Mouse (Mus musculus) hematopoietic stem cell, adult 5-6 weeks (primary cell): ENCODE data around the gene Rhox4c. TPM values are rescaled to one million over a fixed set of nuclear protein-coding genes. Genes with fewer than 3 reads are reported as not detected.
"Not testable (repeated sequence)": the region's sequence is repeated elsewhere in the genome, so short reads cannot be mapped to it uniquely, and the experiment has no call there.

ENCODE experiments used
- ATAC-seq, 2 experiments: fragments of 125-278 bp in 1 of 2; replicated peaks in 1 of 2; 2 replicates each; pipeline ENCODE4 v1.8.0; 2016 to 2017; ENCODE audit warnings: inconsistent platforms in 2 of 2, mild to moderate bottlenecking in 2 of 2, moderate number of reproducible peaks in 2 of 2, low read depth in 1 of 2, moderate TSS enrichment in 1 of 2; ENCODE audit not compliant: low FRiP score in 2 of 2, poor library complexity in 2 of 2, severe bottlenecking in 2 of 2, insufficient read depth in 1 of 2, low TSS enrichment in 1 of 2
- total RNA-seq: library from RNA; stranded (forward); fragments of 172-1452, 232-1000 nt; gene quantifications from 2 replicates; pipeline ENCODE4 v1.2.3, GENCODE M21; 2017

Gene Rhox4c
- not detected in 2 replicates for total RNA-seq

DNA sequence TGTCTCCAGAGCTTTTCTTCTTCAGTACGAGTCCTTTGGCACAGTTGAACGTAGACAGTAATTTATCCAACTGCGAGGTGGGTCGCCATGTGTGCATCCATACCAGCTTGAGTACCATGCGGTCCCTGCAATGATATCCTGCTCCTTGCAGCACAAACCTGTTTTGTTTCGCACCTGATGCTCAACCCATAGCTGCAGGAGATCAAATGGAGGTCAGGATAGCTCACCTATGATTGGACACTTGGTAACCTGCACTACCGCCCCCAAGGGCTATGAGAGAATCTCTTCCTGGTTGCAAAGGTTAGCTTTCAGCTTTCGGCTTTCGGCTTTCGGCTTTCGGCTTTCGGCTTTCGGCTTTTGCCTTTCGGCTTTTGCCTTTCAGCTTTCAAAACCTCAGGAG is at the start of gene Rhox4c:
Gene Rhox4c (plus strand): TSS at position 301 of the 400 bp plus-strand sequence.
- ATAC-seq, result not testable (repeated sequence)

DNA sequence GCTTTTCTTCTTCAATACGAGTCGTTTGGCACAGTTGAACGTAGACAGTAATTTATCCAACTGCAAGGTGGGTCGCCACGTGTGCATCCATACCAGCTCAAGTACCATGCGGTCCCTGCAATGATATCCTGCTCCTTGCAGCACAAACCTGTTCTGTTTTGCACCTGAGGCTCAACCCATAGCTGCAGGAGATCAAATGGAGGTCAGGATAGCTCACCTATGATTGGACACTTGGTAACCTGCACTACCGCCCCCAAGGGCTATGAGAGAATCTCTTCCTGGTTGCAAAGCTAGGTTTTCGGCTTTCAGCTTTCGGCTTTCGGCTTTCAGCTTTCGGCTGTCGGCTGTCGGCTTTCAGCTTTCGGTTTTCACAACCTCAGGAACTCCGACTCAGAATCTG is 47.9 kb upstream of the Rhox4c start, which contains the start of gene Rhox4b:
Gene Rhox4b (plus strand): TSS at position 301 of the 400 bp plus-strand sequence.
- ATAC-seq, result not testable (repeated sequence)

DNA sequence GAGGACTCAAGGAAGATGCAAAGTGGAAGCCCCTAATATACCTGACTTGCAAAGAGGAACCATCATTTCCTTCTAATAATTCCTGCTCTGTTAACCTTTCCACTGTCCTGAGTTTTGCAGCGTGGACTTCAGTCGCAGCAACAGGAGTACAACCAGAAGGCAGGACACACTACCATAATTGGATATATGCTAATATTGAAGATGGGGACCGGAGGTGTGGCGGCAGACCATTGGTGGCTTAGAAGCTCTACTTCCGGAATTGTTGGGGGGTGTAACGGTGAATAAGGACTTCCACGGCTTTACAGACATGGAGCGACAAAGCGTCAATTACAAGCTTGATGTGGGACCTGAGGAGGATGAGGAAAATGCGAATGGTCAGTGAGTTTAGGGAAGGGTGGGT is 26.8 kb upstream of the Rhox4c start, which contains the start of gene Rhox2c:
Gene Rhox2c (plus strand): TSS at position 301 of the 400 bp plus-strand sequence.
- ATAC-seq, result not testable (repeated sequence)

DNA sequence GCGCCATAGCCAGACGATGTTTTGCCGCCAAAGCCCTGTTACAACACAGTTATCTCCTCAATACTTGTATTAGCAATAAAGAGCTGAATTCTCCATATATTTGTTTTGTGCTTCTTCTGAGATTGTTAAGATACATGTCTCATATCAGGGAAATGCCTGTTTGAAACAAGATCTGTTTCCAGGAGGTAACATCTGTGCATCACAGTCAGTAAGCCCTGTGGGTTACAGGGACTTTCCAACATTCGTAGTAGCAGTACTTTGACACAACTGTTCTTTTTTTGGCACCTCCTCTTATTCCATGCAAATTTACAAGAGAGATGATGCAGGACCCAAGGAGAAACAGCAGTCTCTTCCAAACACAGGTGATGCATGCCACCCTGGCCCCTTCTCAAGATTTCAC is 21.9 kb upstream of the Rhox4c start, which contains the start of gene Rhox3c:
Gene Rhox3c (plus strand): TSS at position 301 of the 400 bp plus-strand sequence.
- not testable (repeated sequence) for ATAC-seq

DNA sequence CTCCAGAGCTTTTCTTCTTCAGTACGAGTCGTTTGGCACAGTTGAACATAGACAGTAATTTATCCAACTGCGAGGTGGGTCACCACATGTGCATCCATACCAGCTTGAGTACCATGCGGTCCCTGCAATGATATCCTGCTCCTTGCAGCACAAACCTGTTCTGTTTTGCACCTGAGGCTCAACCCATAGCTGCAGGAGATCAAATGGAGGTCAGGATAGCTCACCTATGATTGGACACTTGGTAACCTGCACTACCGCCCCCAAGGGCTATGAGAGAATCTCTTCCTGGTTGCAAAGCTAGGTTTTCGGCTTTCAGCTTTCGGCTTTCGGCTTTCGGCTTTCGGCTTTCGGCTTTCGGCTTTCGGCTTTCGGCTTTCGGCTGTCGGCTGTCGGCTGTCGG is 33.9 kb downstream of the Rhox4c start, which contains the start of gene Rhox4d:
Gene Rhox4d (plus strand): TSS at position 301 of the 400 bp plus-strand sequence.
- not testable (repeated sequence) for ATAC-seq

DNA sequence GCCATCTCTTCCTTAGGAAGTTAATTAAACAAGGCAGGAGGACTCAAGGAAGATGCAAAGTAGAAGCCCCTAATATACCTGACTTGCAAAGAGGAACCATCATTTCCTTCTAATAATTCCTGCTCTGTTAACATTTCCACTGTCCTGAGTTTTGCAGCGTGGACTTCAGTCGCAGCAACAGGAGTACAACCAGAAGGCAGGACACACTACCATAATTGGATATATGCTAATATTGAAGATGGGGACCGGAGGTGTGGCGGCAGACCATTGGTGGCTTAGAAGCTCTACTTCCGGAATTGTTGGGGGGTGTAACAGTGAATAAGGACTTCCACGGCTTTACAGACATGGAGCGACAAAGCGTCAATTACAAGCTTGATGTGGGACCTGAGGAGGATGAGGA is 50.0 kb downstream of the Rhox4c start, which contains the start of gene Rhox2e:
Gene Rhox2e (plus strand): TSS at position 301 of the 400 bp plus-strand sequence.
- not testable (repeated sequence) for ATAC-seq

Other genes starting within 250 kb of the Rhox4c start
- not detected in 2 replicates for gene Rhox2a, start 235.4 kb upstream of the Rhox4c start, total RNA-seq
- gene Rhox3a, start 230.4 kb upstream of the Rhox4c start, total RNA-seq, result not detected in 2 replicates
- gene Rhox4a, start 215.0 kb upstream of the Rhox4c start, total RNA-seq, result not detected in 2 replicates
- not detected in 2 replicates for gene Rhox3a2, start 100.3 kb upstream of the Rhox4c start, total RNA-seq
- gene Rhox4a2, start 89.5 kb upstream of the Rhox4c start, total RNA-seq, result not detected in 2 replicates
- not detected in 2 replicates for gene Rhox2b, start 68.3 kb upstream of the Rhox4c start, total RNA-seq
- gene Rhox4b, start 47.8 kb upstream of the Rhox4c start, total RNA-seq, result not detected in 2 replicates
- gene Rhox2c, start 26.7 kb upstream of the Rhox4c start, total RNA-seq, result not detected in 2 replicates
- gene Rhox3c, start 21.8 kb upstream of the Rhox4c start, total RNA-seq, result not detected in 2 replicates
- gene Rhox2d, start 13.1 kb downstream of the Rhox4c start, total RNA-seq, result not detected in 2 replicates
- not detected in 2 replicates for gene Rhox4d, start 34.0 kb downstream of the Rhox4c start, total RNA-seq
- not detected in 2 replicates for gene Rhox2e, start 50.1 kb downstream of the Rhox4c start, total RNA-seq
- gene Rhox3e, start 61.7 kb downstream of the Rhox4c start, total RNA-seq, result not detected in 2 replicates
- gene Rhox4e, start 77.1 kb downstream of the Rhox4c start, total RNA-seq, result not detected in 2 replicates
- gene Rhox2f, start 91.1 kb downstream of the Rhox4c start, total RNA-seq, result not detected in 2 replicates
- not detected in 2 replicates for gene Rhox3f, start 100.7 kb downstream of the Rhox4c start, total RNA-seq
- gene Rhox4f, start 127.4 kb downstream of the Rhox4c start, total RNA-seq, result not detected in 2 replicates
- not detected in 2 replicates for gene Rhox3g, start 148.3 kb downstream of the Rhox4c start, total RNA-seq
- not detected in 2 replicates for gene Rhox2g, start 163.1 kb downstream of the Rhox4c start, total RNA-seq
- gene Rhox4g, start 171.0 kb downstream of the Rhox4c start, total RNA-seq, result not detected in 2 replicates
- not detected in 2 replicates for gene Rhox3h, start 188.4 kb downstream of the Rhox4c start, total RNA-seq
- not detected in 2 replicates for gene Rhox2h, start 192.9 kb downstream of the Rhox4c start, total RNA-seq